Mouse (Mus musculus): ENCODE data around the gene Il31ra. TPM values are rescaled to one million over a fixed set of nuclear protein-coding genes. Genes with fewer than 3 reads are reported as not detected.
"Not testable (repeated sequence)": the region's sequence is repeated elsewhere in the genome, so short reads cannot be mapped to it uniquely, and the experiment has no call there.

Gene Il31ra
- under 1 TPM in 1 of 2 experiments, not detected in 1; 0.75 TPM for total RNA-seq (2021)

- intact Hi-C loops (cut with DNase I); DNase-seq (ENCODE audit: low spot score in 2 of 2): not testable (repeated sequence)
Measured at GRCm38 (mm10) chr13:112594260-112594659, at the start of gene Il31ra. Il31ra (minus strand) TSS chr13:112594360.

- DNase-seq (ENCODE audit: low spot score in 2 of 2), result no peak
- intact Hi-C loops (cut with DNase I), result no loop called here
Measured at GRCm38 (mm10) chr13:112642897-112643296, 48.7 kb upstream of the Il31ra start.

DNA sequence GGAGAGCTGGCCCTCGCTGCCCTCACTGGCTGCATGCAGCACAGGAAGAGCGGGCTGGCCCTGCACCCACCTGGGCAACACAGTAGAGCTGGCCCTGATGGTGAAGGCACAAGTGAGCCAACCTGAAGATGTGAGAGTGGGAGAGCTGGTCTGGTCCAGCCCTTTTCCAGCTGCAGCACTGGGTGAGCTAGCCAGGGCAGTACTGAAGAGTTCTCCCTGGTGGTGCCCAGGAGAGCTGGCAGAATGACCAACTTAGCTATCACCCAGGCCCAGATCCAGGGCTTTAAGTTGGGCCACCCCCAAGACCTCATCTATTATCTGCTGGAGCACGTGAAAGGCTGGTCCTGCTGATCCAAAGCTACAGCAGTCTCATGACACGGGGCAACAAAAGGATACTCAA is 45.0 kb upstream of the Il31ra start:
- no peak for DNase-seq (ENCODE audit: low spot score in 2 of 2)
- intact Hi-C loops (cut with DNase I), result no loop called here

DNA sequence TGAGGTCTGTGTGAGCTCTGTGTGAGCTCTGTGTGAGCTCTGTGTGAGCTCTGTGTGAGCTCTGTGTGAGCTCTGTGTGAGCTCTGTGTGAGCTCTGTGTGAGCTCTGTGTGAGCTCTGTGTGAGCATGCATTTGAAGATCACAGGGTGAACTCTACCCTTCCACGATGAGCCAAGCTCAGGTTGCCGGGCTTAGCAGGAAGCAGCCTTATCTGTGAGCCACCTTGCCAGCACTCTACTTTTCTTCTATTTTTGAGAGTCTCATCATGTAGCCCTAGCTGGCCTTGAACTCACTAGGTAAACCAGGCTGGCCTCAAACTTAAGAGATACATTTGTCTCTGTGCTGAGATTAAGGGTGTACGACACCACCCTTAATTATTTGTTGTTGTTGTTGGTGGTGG is 42.3 kb upstream of the Il31ra start:
- intact Hi-C loops (cut with DNase I), result no loop called here
- DNase-seq (ENCODE audit: low spot score in 2 of 2), result no peak

- intact Hi-C loops (cut with DNase I), result no loop called here
- no peak for DNase-seq (ENCODE audit: low spot score in 2 of 2)
Measured at GRCm38 (mm10) chr13:112635174-112635837, 41.1 kb upstream of the Il31ra start.

DNA sequence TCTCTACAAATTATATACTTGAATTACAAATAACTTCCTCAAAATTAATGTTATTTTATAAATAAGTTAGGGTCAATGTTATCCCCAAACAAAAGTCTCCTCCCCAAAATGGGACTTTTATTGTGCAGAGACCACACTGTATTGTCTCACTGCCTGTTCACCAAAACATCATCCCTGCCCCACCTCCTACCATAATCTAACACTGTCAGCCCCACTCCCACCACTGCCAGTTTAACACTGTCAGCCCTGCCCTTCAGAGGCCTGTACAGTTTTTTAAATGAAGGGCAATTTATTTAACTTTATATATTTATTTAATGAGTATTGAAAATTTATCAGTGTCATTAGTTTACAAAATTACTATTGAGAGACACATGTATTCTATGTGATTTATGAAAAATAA is 31.4 kb upstream of the Il31ra start:
- intact Hi-C loops (cut with DNase I), result no loop called here
- DNase-seq (ENCODE audit: low spot score in 2 of 2), result no peak

DNA sequence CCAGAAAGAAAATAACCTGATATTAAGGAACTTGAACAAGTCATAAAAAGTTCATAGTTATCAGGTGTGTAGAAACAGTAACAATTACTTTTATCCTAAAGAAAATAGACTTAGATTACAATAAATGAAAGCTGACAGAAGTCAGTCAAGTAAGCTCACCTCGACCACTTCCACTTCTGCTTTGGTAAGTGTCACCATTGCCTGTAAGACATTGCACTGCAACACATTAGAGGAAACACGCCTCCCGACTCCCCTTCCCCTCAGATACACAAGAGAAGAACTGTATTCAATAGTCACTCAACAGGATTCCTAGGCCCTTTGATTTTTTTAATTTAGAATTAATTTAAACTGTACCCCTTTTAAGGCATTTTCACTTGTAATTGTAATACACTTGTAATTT is 30.5 kb upstream of the Il31ra start:
- DNase-seq (ENCODE audit: low spot score in 2 of 2), result no peak
- intact Hi-C loops (cut with DNase I), result no loop called here

GRCm38 (mm10) chr13:112623656-112624055 is 29.5 kb upstream of the Il31ra start:
- intact Hi-C loops (cut with DNase I), result no loop called here
- DNase-seq (ENCODE audit: low spot score in 2 of 2), result no peak

GRCm38 (mm10) chr13:112621592-112621991 is 27.4 kb upstream of the Il31ra start:
- intact Hi-C loops (cut with DNase I), result no loop called here
- no peak for DNase-seq (ENCODE audit: low spot score in 2 of 2)

DNA sequence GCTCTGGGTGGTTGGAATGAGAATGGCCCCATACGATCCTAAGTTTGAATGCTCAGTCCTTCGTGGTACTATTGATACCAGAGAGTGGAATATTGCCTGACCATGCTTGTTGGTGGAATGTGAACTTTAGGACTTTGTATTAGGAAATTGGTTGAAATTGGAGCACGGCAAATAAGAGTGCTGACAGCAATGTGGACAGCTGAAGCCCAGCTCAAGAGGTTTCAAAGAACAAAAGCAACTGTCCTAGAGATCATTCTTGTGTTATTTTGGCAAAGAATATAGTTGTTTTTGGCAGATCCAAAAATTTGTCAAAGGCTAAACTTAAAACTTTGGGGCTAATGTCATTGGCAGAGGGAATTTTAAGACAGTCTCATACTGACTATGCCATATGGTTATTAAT is 14.4 kb upstream of the Il31ra start:
- intact Hi-C loops (cut with DNase I), result no loop called here
- no peak for DNase-seq (ENCODE audit: low spot score in 2 of 2)

- DNase-seq (ENCODE audit: low spot score in 2 of 2), result no peak
- intact Hi-C loops (cut with DNase I), result no loop called here
Measured at GRCm38 (mm10) chr13:112604411-112604810, 10.3 kb upstream of the Il31ra start.

DNA sequence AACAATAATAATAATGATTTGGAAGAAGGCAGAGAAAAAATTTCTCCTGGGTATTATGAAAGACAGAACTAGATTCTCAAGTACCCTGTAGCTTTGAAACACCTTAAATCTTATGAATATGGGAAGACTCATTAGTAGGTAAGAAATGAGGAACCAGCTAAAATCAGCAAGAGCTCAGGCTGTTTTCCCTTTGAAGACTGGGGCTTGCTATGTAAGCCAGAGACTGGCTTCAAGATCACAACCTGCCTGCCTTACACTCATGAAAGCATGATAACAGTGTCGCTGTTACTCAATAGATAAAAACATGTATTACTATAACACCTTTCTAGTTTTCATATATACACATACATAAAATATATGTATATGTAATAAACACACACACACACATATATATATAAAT is 9.7 kb upstream of the Il31ra start:
- intact Hi-C loops (cut with DNase I), result no loop called here
- no peak for DNase-seq (ENCODE audit: low spot score in 2 of 2)

- intact Hi-C loops (cut with DNase I), result no loop called here
- DNase-seq (ENCODE audit: low spot score in 2 of 2), result no peak
Measured at GRCm38 (mm10) chr13:112602607-112603006, 8.4 kb upstream of the Il31ra start.

DNA sequence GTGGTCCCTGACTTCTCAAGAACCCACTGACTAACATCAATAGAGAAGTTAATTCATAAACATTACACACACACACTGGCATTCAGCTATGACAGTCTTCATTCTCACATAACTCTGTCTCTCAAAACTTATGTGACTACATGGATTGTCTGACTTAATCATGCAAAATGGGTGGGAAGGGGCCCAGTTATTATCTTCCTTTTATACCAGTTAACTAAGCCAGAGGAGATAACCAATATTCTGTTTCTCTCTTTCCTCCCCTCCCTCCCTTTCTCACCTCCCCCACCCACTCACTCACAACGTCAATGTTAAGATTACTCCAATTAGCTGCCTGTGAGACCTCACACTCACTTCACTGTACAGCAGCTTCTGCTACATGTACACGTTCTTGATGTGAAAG is 3.9 kb downstream of the Il31ra start:
- intact Hi-C loops (cut with DNase I), result no loop called here
- no peak for DNase-seq (ENCODE audit: low spot score in 2 of 2)

DNA sequence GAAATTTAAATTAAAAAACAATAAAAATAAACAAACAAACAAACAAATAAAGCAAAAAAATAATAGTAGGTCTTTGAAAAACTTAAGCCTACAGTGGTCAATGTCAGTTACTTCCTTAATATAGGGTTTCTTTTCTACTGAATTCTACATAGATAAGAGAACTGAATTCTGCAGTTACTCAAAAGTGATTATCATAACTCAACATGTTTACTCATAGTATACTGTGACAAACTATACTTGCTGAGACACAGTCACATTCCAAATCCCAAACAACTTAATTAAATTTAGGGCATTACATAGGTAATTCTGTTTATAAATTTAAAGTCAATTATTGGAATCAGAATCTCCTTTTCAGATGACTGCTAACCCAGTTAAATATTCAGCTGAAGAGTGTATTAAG is 4.5 kb downstream of the Il31ra start:
- no peak for DNase-seq (ENCODE audit: low spot score in 2 of 2)
- intact Hi-C loops (cut with DNase I), result no loop called here

- no peak for DNase-seq (ENCODE audit: low spot score in 2 of 2)
- intact Hi-C loops (cut with DNase I), result no loop called here
Measured at GRCm38 (mm10) chr13:112584556-112585237, 9.5 kb downstream of the Il31ra start.

DNA sequence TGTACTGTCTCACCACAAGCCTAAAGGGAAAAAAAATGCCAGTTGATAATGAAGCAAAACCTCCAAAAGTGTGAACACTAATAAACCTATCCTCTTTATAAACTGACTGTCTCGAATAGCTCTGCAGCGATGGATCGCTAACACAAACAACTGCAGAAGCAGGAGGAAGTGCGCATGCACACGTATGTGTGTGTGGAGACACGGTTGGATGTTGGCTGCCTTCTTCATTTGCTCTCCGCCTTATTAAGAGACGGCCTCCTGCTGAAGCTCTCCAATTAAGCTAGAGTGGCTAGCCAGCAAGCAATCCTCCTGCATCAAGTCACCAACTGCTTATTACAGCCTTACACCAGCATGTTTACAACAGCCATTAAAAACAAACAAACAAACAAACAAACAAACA is 11.9 kb downstream of the Il31ra start:
- intact Hi-C loops (cut with DNase I), result no loop called here
- DNase-seq (ENCODE audit: low spot score in 2 of 2), result no peak

GRCm38 (mm10) chr13:112581796-112582195 is 12.4 kb downstream of the Il31ra start:
- DNase-seq (ENCODE audit: low spot score in 2 of 2), result no peak
- intact Hi-C loops (cut with DNase I), result no loop called here

- no peak for DNase-seq (ENCODE audit: low spot score in 2 of 2)
- intact Hi-C loops (cut with DNase I), result no loop called here
Measured at GRCm38 (mm10) chr13:112580590-112581320, 13.4 kb downstream of the Il31ra start.

- intact Hi-C loops (cut with DNase I), result not testable (repeated sequence)
- DNase-seq (ENCODE audit: low spot score in 2 of 2), result peak; percentile 100
Measured at GRCm38 (mm10) chr13:112578041-112578440, 16.1 kb downstream of the Il31ra start.

DNA sequence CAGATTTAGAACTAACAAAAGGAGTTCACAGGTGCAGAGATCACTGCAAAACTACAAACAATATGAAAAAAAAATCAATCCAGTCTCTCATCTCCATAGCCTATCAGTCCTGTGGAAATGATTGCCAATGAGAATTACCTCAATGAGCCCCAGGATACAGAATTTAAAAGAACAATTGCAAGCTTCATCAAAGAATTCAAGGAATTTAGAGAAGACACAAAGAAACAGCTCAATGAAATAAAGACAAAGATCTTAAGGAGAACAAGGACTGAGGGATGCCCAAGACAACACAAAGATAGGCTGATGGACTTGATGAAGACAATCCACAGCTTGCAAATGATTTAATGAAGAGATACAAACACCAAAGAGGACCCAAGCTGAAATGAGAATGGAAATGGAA is 20.4 kb downstream of the Il31ra start:
- intact Hi-C loops (cut with DNase I), result no loop called here
- DNase-seq (ENCODE audit: low spot score in 2 of 2), result no peak
